Mouse (Mus musculus): ENCODE data around the gene Scgb1b20. TPM values are rescaled to one million over a fixed set of nuclear protein-coding genes. Genes with fewer than 3 reads are reported as not detected.
"Not testable (repeated sequence)": the region's sequence is repeated elsewhere in the genome, so short reads cannot be mapped to it uniquely, and the experiment has no call there.

The Scgb1b20 gene
- polyA plus RNA-seq (2012; rRNA removed): not detected in 2 replicates

DNA sequence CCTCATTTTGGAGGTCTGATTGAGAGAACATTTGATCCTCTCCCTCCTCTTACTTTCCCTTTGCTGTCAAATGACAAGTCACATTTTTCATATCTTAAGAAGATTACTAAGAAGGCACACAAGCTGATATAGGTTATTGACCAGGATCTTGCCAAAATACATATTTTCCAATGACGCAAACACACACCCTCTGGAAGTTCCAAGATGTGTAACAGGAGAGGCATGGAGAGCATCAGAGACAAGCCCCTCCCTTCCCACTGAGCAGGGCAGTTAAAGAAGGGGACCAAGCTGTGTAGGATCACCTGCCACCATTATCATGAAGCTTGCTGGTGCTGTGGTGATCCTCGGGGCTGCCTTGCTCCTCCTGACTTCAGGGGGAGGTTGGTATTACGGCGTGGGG is at the start of gene Scgb1b20:
Scgb1b20 (plus strand) TSS at position 301 of the 400 bp plus-strand sequence.
- WGBS: 75% methylated on average over 4 of the region's 4 CpGs
- DNase-seq (ENCODE audit: low read depth, low spot score): not testable (repeated sequence)

DNA sequence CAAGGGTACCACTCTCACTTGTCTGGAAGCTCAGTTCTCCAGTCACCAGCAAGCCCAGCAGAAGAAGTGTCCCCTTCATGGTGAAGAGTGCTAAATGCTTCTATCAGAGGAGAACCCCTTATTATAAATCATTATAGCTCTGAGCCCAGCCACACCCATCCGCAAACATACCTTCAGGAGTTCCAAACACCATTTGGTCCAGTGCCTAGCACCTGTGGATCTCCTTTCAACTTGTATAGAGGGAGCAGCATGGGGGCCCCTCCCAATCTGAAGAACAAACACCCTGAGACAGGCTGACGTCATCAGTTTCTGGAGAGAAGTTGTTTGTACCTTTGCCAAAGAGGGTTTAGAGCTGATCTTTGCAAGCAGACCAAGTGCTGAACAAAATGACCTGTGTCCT is 6.8 kb upstream of the Scgb1b20 start, which contains the start of gene Scgb2b20:
Scgb2b20 (minus strand) TSS at position 101 of the 400 bp plus-strand sequence.
- not testable (repeated sequence) for DNase-seq (ENCODE audit: low read depth, low spot score)
- WGBS: 71% methylated on average over 2 of the region's 2 CpGs

DNA sequence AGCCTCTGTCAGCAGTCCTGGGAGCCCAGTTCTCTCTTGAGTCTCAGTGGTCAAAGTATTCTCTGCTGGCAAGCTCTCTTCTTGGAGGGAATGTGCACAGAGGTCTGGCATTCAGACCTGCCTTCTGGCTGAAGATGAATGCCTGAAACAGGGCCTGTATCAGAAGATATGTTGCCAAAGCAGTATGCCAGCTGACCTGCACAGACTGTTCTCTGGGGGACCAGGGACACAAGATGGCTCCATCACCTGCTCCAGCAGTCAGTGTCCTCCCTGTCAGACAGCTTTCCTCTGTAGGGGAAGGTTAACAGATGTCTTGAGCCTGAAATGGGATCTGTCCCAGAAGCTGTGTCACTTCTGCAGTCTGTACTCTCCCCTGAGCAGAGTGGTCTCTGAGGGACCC is 26.7 kb downstream of the Scgb1b20 start:
- DNase-seq (ENCODE audit: low read depth, low spot score): not testable (repeated sequence)

DNA sequence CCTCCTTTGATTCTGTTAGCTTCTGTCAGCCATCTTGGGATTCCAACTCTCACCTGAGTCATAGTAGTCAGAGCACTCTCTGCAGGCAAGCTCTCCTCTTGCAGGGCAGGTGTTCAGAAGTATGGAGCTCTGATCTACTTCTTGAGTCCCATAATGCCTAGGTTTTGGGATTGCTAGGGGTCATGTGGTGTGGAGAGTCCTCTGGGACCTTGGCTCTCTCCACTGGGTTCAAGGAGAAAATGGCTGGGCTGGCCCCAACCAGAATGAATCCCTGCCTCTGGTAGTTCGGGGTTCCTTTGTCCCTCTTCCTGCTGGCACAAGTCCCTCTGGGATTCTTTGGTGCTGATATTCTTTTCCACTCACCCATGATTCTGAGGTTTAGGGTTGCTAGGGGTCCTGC is 28.6 kb downstream of the Scgb1b20 start:
- no peak for DNase-seq (ENCODE audit: low read depth, low spot score)
- 79% methylated on average over 1 of the region's 1 CpGs for WGBS

DNA sequence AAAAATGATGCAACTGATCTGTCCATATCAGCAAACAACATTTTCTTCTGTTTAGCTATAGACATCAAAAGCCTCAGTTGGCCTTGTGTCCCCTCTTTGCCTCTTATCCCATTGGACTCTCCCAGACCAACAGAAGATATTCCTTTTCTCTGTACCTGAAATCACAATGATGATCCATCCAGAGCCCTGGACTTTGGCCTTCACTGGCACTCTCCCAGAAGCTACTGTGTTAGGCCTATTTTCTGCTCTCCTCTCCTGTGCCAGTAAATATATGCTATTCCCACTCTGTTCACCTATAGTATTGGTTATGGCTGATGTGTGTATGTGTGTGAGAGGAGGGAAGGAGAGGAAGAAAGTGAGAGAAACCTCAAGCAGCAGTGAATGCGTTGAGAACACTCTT is 36.6 kb downstream of the Scgb1b20 start:
- DNase-seq (ENCODE audit: low read depth, low spot score): not testable (repeated sequence)
- WGBS: 42% methylated on average over 1 of the region's 1 CpGs

Other genes with a start within 250 kb of the Scgb1b20 start
- not detected in 2 replicates for gene Scgb2b18, start 199.4 kb upstream of the Scgb1b20 start, polyA plus RNA-seq (2012; rRNA removed)
- not detected in 2 replicates for gene Scgb1b18, start 187.7 kb upstream of the Scgb1b20 start, polyA plus RNA-seq (2012; rRNA removed)
- not detected in 2 replicates for gene Scgb2b19, start 92.9 kb upstream of the Scgb1b20 start, polyA plus RNA-seq (2012; rRNA removed)
- gene Scgb1b19, start 85.9 kb upstream of the Scgb1b20 start, polyA plus RNA-seq (2012; rRNA removed): not detected in 2 replicates
- not detected in 2 replicates for gene Scgb2b20, start 6.9 kb upstream of the Scgb1b20 start, polyA plus RNA-seq (2012; rRNA removed)
- not detected in 2 replicates for gene Scgb2b21, start 147.2 kb downstream of the Scgb1b20 start, polyA plus RNA-seq (2012; rRNA removed)

All from large intestine, adult 2 months (tissue).